8 mouse cellular contexts compared by ENCODE assay signal in the genomic region with DNA sequence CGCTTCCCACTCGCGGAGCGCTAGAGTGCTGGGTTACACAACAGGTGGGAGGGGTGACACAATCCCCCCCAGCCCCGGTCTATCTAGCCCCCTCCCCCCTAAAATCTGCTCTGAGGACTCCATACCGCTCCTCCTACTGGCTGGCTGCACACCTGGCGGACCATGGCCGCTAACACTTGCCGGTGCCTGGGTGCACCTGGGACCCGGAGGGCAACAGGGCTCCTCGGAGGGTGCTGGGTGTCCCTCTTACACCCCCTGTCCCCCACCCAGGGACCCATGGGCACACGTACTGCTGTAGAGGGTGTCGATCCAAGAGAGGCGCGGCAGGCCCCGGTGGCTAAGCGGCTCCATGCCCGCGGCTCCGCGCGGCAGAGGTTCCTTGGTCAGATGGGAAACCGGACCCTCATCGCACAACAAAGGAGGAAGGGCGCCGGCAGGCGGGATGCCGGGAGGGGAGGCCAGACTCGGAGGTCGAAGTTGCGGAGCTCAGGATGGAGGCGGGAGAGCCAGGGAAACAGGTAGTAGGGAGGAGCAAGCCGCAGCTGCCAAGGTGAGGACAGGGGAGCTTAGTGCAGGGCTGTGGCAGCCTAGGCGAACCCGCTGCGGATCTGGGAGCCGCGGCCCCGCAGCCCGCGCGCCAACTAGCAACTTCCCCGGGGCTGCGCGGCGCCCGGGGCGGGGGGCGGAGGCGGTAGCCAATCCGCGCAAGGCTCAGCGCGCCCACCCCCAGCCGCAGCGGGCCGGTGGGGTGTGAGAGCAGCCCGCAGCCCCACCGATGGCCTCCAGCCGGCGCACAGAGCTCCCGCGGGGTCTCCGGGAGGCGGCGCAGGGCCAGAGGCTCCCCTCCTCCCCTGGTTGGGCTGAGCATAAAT. TPM values are rescaled to one million over a fixed set of nuclear protein-coding genes. Genes with fewer than 3 reads are reported as not detected.
DNase-seq lines count a peak whose midpoint lies in the region; ATAC-seq and TF ChIP-seq lines count a peak whose summit lies in the region.

No protein-coding gene starts in this region.

- H3K4me3 ChIP-seq in E14TG2a.4 (replicated peaks; ENCODE audit: low read length) = peak overlapping the region; percentile 86
- H3K4me3 ChIP-seq in embryonic facial prominence, embryonic 11.5 days (ENCODE audit: low read depth, low read length) = peak overlapping the region; percentile 58
- H3K4me3 ChIP-seq in hindbrain, embryonic 11.5 days (ENCODE audit: low read depth, low read length) = peak overlapping the region; percentile 76
- H3K4me3 ChIP-seq in midbrain, embryonic 16.5 days (ENCODE audit: low read depth, low read length) = peak overlapping the region; percentile 80

- no peak for TF ChIP-seq CTCF in E14TG2a.4 (conservative IDR thresholded peaks at IDR 0.05; ENCODE audit: low read length)

- H3K4me1 ChIP-seq in E14TG2a.4 (replicated peaks; ENCODE audit: low read depth, low read length) = peaks cover 39% of the 10 kb centered on the region
- peaks cover 8% of the 10 kb centered on the region for H3K4me1 ChIP-seq in embryonic facial prominence, embryonic 11.5 days (ENCODE audit: control insufficient read depth, insufficient read depth, low read length)
- peaks cover 11% of the 10 kb centered on the region for H3K4me1 ChIP-seq in hindbrain, embryonic 11.5 days (replicated peaks; ENCODE audit: control insufficient read depth, insufficient read depth, low read length)
- peaks cover 23% of the 10 kb centered on the region for H3K4me1 ChIP-seq in midbrain, embryonic 16.5 days (ENCODE audit: control insufficient read depth, insufficient read depth, low read length)

- H3K9ac ChIP-seq in embryonic facial prominence, embryonic 11.5 days (replicated peaks; ENCODE audit: low read length) = peak overlapping the region; percentile 76
- peak overlapping the region; percentile 86 for H3K9ac ChIP-seq in hindbrain, embryonic 11.5 days (ENCODE audit: low read depth, low read length)
- peak overlapping the region; percentile 88 for H3K9ac ChIP-seq in midbrain, embryonic 16.5 days (ENCODE audit: low read depth, low read length)

- peaks cover 44% of the 10 kb centered on the region for H3K27me3 ChIP-seq in E14TG2a.4 (ENCODE audit: insufficient read depth, low read length)
- H3K27me3 ChIP-seq in embryonic facial prominence, embryonic 11.5 days (ENCODE audit: control insufficient read depth, insufficient read depth, low read length) = no peaks in the 10 kb centered on the region
- H3K27me3 ChIP-seq in hindbrain, embryonic 11.5 days (ENCODE audit: control insufficient read depth, insufficient read depth, low read length) = no peaks in the 10 kb centered on the region
- no peaks in the 10 kb centered on the region for H3K27me3 ChIP-seq in midbrain, embryonic 16.5 days (ENCODE audit: control insufficient read depth, insufficient read depth, low read depth, low read length)

- no peak for ATAC-seq in cerebellum, adult (ENCODE audit: insufficient number of reproducible peaks, low FRiP score, low TSS enrichment)
- ATAC-seq in embryonic facial prominence, embryonic 11.5 days (replicated peaks; ENCODE audit: insufficient number of reproducible peaks, low FRiP score, low TSS enrichment, low read depth) = peak; percentile 89
- peak; percentile 83 for ATAC-seq in hindbrain, embryonic 11.5 days (ENCODE audit: low FRiP score)
- peak; percentile 77 for ATAC-seq in midbrain, embryonic 16.5 days

- intact Hi-C loops in left cerebral cortex, postnatal 36 days (cut with DNase I) = loop anchor here (5.0 to 10.0 kb wide), 2 partner anchors 39 to 74 kb away; no protein-coding TSS in a partner anchor

- under 1% methylated on average over 63 of the region's 66 CpGs for WGBS in embryonic facial prominence, embryonic 11.5 days
- WGBS in hindbrain, embryonic 11.5 days = under 1% methylated on average over 50 of the region's 66 CpGs
- 1% methylated on average over 60 of the region's 66 CpGs for WGBS in midbrain, embryonic 16.5 days

- H3K9me3 ChIP-seq in E14TG2a.4 (ENCODE audit: low read length) = no peaks in the 10 kb centered on the region
- H3K9me3 ChIP-seq in embryonic facial prominence, embryonic 11.5 days (replicated peaks; ENCODE audit: control insufficient read depth, low read length) = no peaks in the 10 kb centered on the region
- H3K9me3 ChIP-seq in hindbrain, embryonic 11.5 days (ENCODE audit: control insufficient read depth, low read length) = no peaks in the 10 kb centered on the region
- H3K9me3 ChIP-seq in midbrain, embryonic 16.5 days (replicated peaks; ENCODE audit: control insufficient read depth, low read length, poor library complexity, severe bottlenecking) = no peaks in the 10 kb centered on the region

- DNase-seq in cerebellum, adult 8-10 months = peak; percentile 14
- DNase-seq in embryonic facial prominence, embryonic 11.5 days (ENCODE audit: low spot score) = peak; percentile 80
- DNase-seq in hindbrain, embryonic 11.5 days (ENCODE audit: low spot score) = peak; percentile 76
- DNase-seq in left cerebral cortex, postnatal 36 days (ENCODE audit: low spot score in 2 of 2) = peak; percentile 38 to 87
- DNase-seq in thymus, postnatal 36 days = peak; percentile 11 to 30

- H3K27ac ChIP-seq in embryonic facial prominence, embryonic 11.5 days (replicated peaks; ENCODE audit: low read depth, low read length) = 0 out of 2 replicates have a peak overlapping the region, but pooled peaks have one; percentile 48
- no peak overlapping the region for H3K27ac ChIP-seq in hindbrain, embryonic 11.5 days (ENCODE audit: low read depth, low read length)
- H3K27ac ChIP-seq in midbrain, embryonic 16.5 days (ENCODE audit: low read length) = peak overlapping the region; percentile 75

- no peaks in the 10 kb centered on the region for H3K36me3 ChIP-seq in E14TG2a.4 (ENCODE audit: insufficient read depth, low read length)
- H3K36me3 ChIP-seq in embryonic facial prominence, embryonic 11.5 days (replicated peaks; ENCODE audit: control insufficient read depth, insufficient read depth, low read depth, low read length) = no peaks in the 10 kb centered on the region
- no peaks in the 10 kb centered on the region for H3K36me3 ChIP-seq in hindbrain, embryonic 11.5 days (ENCODE audit: control insufficient read depth, insufficient read depth, low read length)
- no peaks in the 10 kb centered on the region for H3K36me3 ChIP-seq in midbrain, embryonic 16.5 days (ENCODE audit: control insufficient read depth, insufficient read depth, low read length)

- H3K4me2 ChIP-seq in embryonic facial prominence, embryonic 11.5 days (ENCODE audit: low read depth, low read length) = peak overlapping the region; percentile 93
- peak overlapping the region; percentile 97 for H3K4me2 ChIP-seq in hindbrain, embryonic 11.5 days (replicated peaks; ENCODE audit: low read depth, low read length)
- peak overlapping the region; percentile 84 for H3K4me2 ChIP-seq in midbrain, embryonic 16.5 days (ENCODE audit: low read length)

RNA-seq across cellular contexts. Expression of a gene that starts 51.1 kb away (rescaled TPM):
- polyA plus RNA-seq in embryonic facial prominence, embryonic 11.5 days (2014; fragmentation: Nextera tagmentation; extraction: Ambion mirVana) = 31.9 and 32.3 TPM in 2 replicates
- polyA plus RNA-seq in hindbrain, embryonic 11.5 days (2014; fragmentation: Nextera tagmentation; extraction: Ambion mirVana) = 35.8 and 41.7 TPM in 2 replicates
- total RNA-seq in left cerebral cortex, postnatal 36 days (2021) = 100 to 1,000 TPM; 439 to 452 TPM
- 110 and 116 TPM in 2 replicates for polyA plus RNA-seq in midbrain, embryonic 16.5 days (2015; fragmentation: Nextera tagmentation; extraction: Ambion mirVana)

Comparison
In these comparisons a context has a peak if more than half of its experiments do, and no peak if none do; other contexts are left out.
1. DNase-seq: peak in every context shown above with its lines; median percentile 80 in embryonic facial prominence, embryonic 11.5 days; 76 in hindbrain, embryonic 11.5 days; 62 in left cerebral cortex, postnatal 36 days; 20 in thymus, postnatal 36 days; 14 in cerebellum, adult 8-10 months.